Mouse (Mus musculus) testis, adult 2 months (tissue): ENCODE measurements at regions not wholly inside any gene's neighbourhood (a gene's known extent, or its start where the extent isn't known, plus 50 kb on each side); places are given as distances from the start of the nearest gene placed in this dataset.
A peak's percentile ranks its signal among the peaks of the same experiment; 100 is the strongest.

Experiments
- H3K27ac ChIP-seq: fragments of 200-500 bp; 2 replicates; pipeline ENCODE4 v1.5.1; 2012; ENCODE audit warnings: low read depth, low read length; ENCODE audit not compliant: control insufficient read depth, insufficient read depth
- H3K27me3 ChIP-seq: fragments of 200-500 bp; 2 replicates; pipeline ENCODE4 v1.6.1; 2012; ENCODE audit warnings: mild to moderate bottlenecking, low read length, moderate library complexity; ENCODE audit not compliant: control insufficient read depth, insufficient read depth
- H3K36me3 ChIP-seq: fragments of 200-500 bp; 2 replicates; pipeline ENCODE4 v1.6.1; 2012; ENCODE audit warnings: mild to moderate bottlenecking, low read length; ENCODE audit not compliant: control insufficient read depth, insufficient read depth
- H3K4me1 ChIP-seq: fragments of 200-500 bp; 2 replicates; pipeline ENCODE4 v1.6.1; 2012; ENCODE audit warnings: low read length; ENCODE audit not compliant: control insufficient read depth, insufficient read depth
- H3K4me3 ChIP-seq: fragments of 200-500 bp; 2 replicates; pipeline ENCODE4 v1.5.1; 2012; ENCODE audit warnings: low read depth, mild to moderate bottlenecking, low read length, moderate library complexity, mixed read lengths; ENCODE audit not compliant: control insufficient read depth
- CTCF ChIP-seq: fragments of 200-500 bp; IDR thresholded peaks from 2 replicates; pipeline ENCODE4 v1.5.1; 2012; ENCODE audit warnings: low read depth, mild to moderate bottlenecking, inconsistent platforms, low read length, moderate library complexity; ENCODE audit not compliant: control insufficient read depth, insufficient read depth, insufficient replicate concordance
- POLR2A ChIP-seq: fragments of 200-500 bp; IDR thresholded peaks from 2 replicates; pipeline ENCODE4 v1.6.1; 2012; ENCODE audit warnings: low read depth, mild to moderate bottlenecking, inconsistent platforms, low read length, moderate library complexity; ENCODE audit not compliant: control insufficient read depth

- Histone ChIP-seq H3K36me3 (no peaks in the 10 kb centered on the region), H3K27ac (no peak overlapping the region), H3K4me1 (no peaks in the 10 kb centered on the region), H3K4me3 (no peak overlapping the region), H3K27me3 (no peaks in the 10 kb centered on the region)
- no peak for TF ChIP-seq POLR2A
- no peak for TF ChIP-seq CTCF
Observed at GRCm38 (mm10) chr15:72312417-72312816, 1521.9 kb upstream of the Gm6569 start.

- no peaks in the 10 kb centered on the region for H3K27me3 ChIP-seq
- TF ChIP-seq CTCF (no peak), POLR2A (no peak)
- H3K4me3 ChIP-seq = no peak overlapping the region
- H3K36me3 ChIP-seq = no peaks in the 10 kb centered on the region
- H3K4me1 ChIP-seq = no peaks in the 10 kb centered on the region
- no peak overlapping the region for H3K27ac ChIP-seq
Observed at GRCm38 (mm10) chr15:72321528-72321927, 1512.8 kb upstream of the Gm6569 start.

GRCm38 (mm10) chr15:72322127-72322526, 1512.2 kb upstream of the Gm6569 start:
- H3K36me3 ChIP-seq = no peaks in the 10 kb centered on the region
- H3K27me3 ChIP-seq = no peaks in the 10 kb centered on the region
- H3K4me3 ChIP-seq = no peak overlapping the region
- TF ChIP-seq POLR2A (no peak), CTCF (no peak)
- H3K4me1 ChIP-seq = no peaks in the 10 kb centered on the region
- H3K27ac ChIP-seq = no peak overlapping the region

GRCm38 (mm10) chr15:72323158-72323557, 1511.2 kb upstream of the Gm6569 start:
- TF ChIP-seq POLR2A (no peak), CTCF (no peak)
- no peaks in the 10 kb centered on the region for H3K36me3 ChIP-seq
- H3K4me3 ChIP-seq = no peak overlapping the region
- H3K4me1 ChIP-seq = no peaks in the 10 kb centered on the region
- no peaks in the 10 kb centered on the region for H3K27me3 ChIP-seq
- H3K27ac ChIP-seq = no peak overlapping the region

- no peak overlapping the region for H3K27ac ChIP-seq
- H3K4me1 ChIP-seq = no peaks in the 10 kb centered on the region
- no peaks in the 10 kb centered on the region for H3K36me3 ChIP-seq
- TF ChIP-seq POLR2A = no peak
- no peak for TF ChIP-seq CTCF
- no peaks in the 10 kb centered on the region for H3K27me3 ChIP-seq
- no peak overlapping the region for H3K4me3 ChIP-seq
Observed at GRCm38 (mm10) chr15:72331262-72331661, 1503.1 kb upstream of the Gm6569 start.

- Histone ChIP-seq H3K27me3 (no peaks in the 10 kb centered on the region), H3K4me1 (no peaks in the 10 kb centered on the region; the same call in 1 of the 2 replicates), H3K27ac (no peak overlapping the region), H3K36me3 (no peaks in the 10 kb centered on the region), H3K4me3 (no peak overlapping the region)
- TF ChIP-seq CTCF (no peak), POLR2A (no peak)
Observed at GRCm38 (mm10) chr15:72334497-72334896, 1499.9 kb upstream of the Gm6569 start.

DNA sequence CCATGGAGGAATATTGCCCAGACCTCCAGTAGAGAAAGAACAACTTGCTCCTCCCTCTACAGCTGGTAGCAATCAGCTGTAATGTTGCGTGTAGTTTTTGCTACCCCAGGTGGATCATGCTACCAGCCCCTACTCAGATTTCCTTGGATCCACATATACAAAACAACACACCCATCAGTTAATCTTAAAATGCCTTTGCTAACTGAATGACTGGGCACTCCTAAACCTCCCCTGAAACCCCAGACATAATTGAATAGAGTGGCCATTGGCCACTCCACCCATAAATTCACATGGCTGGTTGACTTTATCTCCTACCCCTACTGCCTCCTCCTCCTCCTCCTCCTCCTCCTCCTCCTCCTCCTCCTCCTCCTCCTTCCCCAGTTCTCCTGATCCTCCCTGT, 1494.7 kb upstream of the Gm6569 start:
- Histone ChIP-seq H3K36me3 (no peaks in the 10 kb centered on the region), H3K4me3 (no peak overlapping the region), H3K4me1 (no peaks in the 10 kb centered on the region; the same call in 1 of the 2 replicates), H3K27ac (peak overlapping the region; percentile 76), H3K27me3 (no peaks in the 10 kb centered on the region)
- TF ChIP-seq CTCF (no peak), POLR2A (no peak)

DNA sequence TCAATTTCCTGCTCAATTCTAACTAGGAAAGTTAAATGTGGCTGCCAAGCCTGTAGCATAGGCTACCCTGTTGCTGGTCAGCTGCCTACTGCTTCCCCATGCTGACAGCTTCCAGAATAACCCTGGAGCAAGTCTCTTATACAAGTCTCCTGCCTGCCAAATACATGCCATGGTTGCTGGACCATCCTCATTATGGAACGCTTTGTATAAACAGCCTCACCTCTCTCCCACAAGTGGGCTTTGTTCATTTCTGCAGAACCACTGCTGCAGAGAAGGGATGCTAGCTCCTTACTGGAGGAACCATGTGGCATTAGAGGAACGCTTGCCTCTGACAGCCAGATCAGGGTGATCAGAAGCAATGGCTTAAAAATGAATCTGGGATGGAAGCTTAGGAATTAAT, 1492.4 kb upstream of the Gm6569 start:
- TF ChIP-seq POLR2A (no peak), CTCF (no peak)
- H3K4me3 ChIP-seq = no peak overlapping the region
- H3K27me3 ChIP-seq = no peaks in the 10 kb centered on the region
- H3K27ac ChIP-seq = no peak overlapping the region
- no peaks in the 10 kb centered on the region; the same call in 1 of the 2 replicates for H3K4me1 ChIP-seq
- no peaks in the 10 kb centered on the region for H3K36me3 ChIP-seq
